Mouse (Mus musculus) ES-Bruce4 (cell line): ENCODE results near the gene Dmac2. TPM values are rescaled to one million over a fixed set of nuclear protein-coding genes. Genes with fewer than 3 reads are reported as not detected.

ENCODE experiments used
- H3K27ac ChIP-seq: 2 replicates; pipeline ENCODE4 v1.5.1; 2012; ENCODE audit warnings: low read length, inconsistent platforms; ENCODE audit not compliant: insufficient read depth
- H3K27me3 ChIP-seq: 2 replicates; pipeline ENCODE4 v1.6.1; 2012; ENCODE audit warnings: mild to moderate bottlenecking, low read length, inconsistent platforms; ENCODE audit not compliant: control insufficient read depth, poor library complexity, insufficient read depth, severe bottlenecking
- H3K36me3 ChIP-seq: 2 replicates; pipeline ENCODE4 v1.6.1; 2012; ENCODE audit warnings: inconsistent platforms, mild to moderate bottlenecking, low read length, moderate library complexity; ENCODE audit not compliant: control insufficient read depth, poor library complexity, insufficient read depth, severe bottlenecking
- H3K4me1 ChIP-seq: one replicate; pipeline ENCODE4 v1.8.1; 2011; ENCODE audit warnings: low read length; ENCODE audit not compliant: control insufficient read depth, insufficient read depth
- H3K4me3 ChIP-seq: 2 replicates; pipeline ENCODE4 v1.5.1; 2011; ENCODE audit warnings: low read depth, mild to moderate bottlenecking, low read length
- H3K9ac ChIP-seq: 2 replicates; pipeline ENCODE4 v1.6.1; 2012; ENCODE audit warnings: low read depth, mild to moderate bottlenecking, inconsistent platforms; ENCODE audit not compliant: poor library complexity, severe bottlenecking
- H3K9me3 ChIP-seq: replicated peaks from 2 replicates; pipeline ENCODE4 v1.6.1; 2012; ENCODE audit warnings: mild to moderate bottlenecking, low read length, inconsistent platforms; ENCODE audit not compliant: control insufficient read depth, poor library complexity, insufficient read depth, severe bottlenecking
- CTCF ChIP-seq: IDR thresholded peaks from one replicate; pipeline ENCODE4 v1.8.1; 2011; ENCODE audit warnings: low read depth, low read length
- EP300 ChIP-seq: IDR thresholded peaks from 2 replicates; pipeline ENCODE4 v1.6.1; 2011; ENCODE audit warnings: low read depth, low read length; ENCODE audit not compliant: insufficient read depth
- POLR2A ChIP-seq: IDR thresholded peaks from one replicate; pipeline ENCODE4 v1.8.1; 2011; ENCODE audit warnings: low read length; ENCODE audit not compliant: insufficient read depth
- polyA plus RNA-seq: library from polyadenylated mRNA; stranded (reverse); fragments of >200 nt; gene quantifications from 2 replicates; pipeline ENCODE4 v1.2.4, GENCODE M21; 2011; ENCODE audit warnings: low read depth; ENCODE audit not compliant: missing spikeins, insufficient read depth, insufficient read length

The Dmac2 gene
- polyA plus RNA-seq, 1 experiment: 33.4 TPM

DNA sequence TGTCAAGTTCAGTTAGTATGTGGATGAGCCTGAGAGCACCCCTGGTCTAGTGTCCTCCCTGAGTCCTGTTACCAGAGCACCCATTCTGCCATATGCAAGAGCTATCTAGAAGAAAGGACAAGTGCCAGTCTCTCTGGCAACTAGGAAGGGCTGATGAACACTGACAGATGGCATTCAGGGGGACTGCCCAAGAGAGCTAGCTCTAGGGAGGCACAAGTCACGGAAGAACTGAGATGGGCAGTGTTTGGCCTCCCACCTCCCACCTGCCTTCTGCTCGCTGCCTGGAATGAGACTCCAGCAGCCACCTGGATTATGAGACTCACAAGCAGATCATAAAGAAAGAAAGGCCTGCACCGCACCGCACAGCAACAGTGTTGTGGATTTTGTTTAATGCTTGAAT lies 20.5 kb downstream of the Dmac2 start:
- TF ChIP-seq CTCF (no peak), POLR2A (no peak), EP300 (no peak)
- H3K9me3 ChIP-seq: no peaks in the 10 kb centered on the region
- no peak overlapping the region for H3K4me3 ChIP-seq
- H3K4me1 ChIP-seq: peaks cover 2% of the 10 kb centered on the region
- no peak overlapping the region for H3K27ac ChIP-seq
- H3K36me3 ChIP-seq: no peaks in the 10 kb centered on the region
- H3K27me3 ChIP-seq: no peaks in the 10 kb centered on the region
- no peak overlapping the region for H3K9ac ChIP-seq

DNA sequence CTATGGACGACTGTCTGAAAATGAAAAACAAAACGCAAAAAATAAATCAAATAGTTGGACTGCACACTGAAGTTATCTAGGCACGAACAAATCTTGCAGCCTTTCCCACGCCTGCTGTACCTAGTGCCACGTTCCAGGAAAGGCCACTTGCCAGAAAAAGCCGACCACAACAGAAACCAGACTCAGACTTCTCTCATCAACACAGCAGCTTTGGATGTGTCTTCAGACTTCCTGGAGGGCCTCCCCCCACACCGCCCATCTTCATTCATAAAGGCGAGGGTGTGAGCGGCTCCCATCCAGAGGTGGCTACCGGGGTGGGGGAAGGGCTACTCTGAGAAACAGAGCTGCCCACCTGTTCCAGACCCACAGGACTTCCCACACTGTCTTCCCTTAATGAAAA lies 24.9 kb downstream of the Dmac2 start:
- no peak for TF ChIP-seq EP300
- TF ChIP-seq POLR2A: no peak
- no peak for TF ChIP-seq CTCF
- no peak overlapping the region for H3K4me3 ChIP-seq
- peaks cover 2% of the 10 kb centered on the region for H3K4me1 ChIP-seq
- H3K36me3 ChIP-seq: no peaks in the 10 kb centered on the region
- H3K27ac ChIP-seq: no peak overlapping the region
- H3K27me3 ChIP-seq: no peaks in the 10 kb centered on the region
- H3K9ac ChIP-seq: no peak overlapping the region
- no peaks in the 10 kb centered on the region for H3K9me3 ChIP-seq

GRCm38 (mm10) chr7:25644631-25645030 lies 25.4 kb downstream of the Dmac2 start:
- peaks cover 2% of the 10 kb centered on the region for H3K4me1 ChIP-seq
- H3K9ac ChIP-seq: no peak overlapping the region

DNA sequence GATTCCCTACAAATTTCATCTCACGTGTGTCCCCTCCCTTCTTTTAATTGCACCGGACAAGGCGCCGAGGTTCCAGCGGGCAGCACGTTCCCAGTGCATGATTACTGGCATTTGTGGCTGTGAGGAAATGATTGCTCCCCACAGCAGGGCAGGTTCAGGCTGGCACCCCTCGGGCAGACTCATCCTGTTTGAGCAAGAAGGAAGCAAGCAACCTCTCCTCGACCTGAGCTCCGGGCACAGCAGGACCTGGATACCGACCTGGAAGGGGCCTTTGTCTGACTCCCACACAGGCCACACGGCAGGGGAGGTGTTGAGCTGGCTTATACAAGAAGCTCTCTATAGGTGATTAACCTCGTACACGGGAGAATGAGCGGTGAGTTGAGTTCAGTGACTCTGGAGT lies 25.9 kb downstream of the Dmac2 start:
- H3K36me3 ChIP-seq: no peaks in the 10 kb centered on the region
- H3K4me1 ChIP-seq: peaks cover 2% of the 10 kb centered on the region
- H3K27me3 ChIP-seq: no peaks in the 10 kb centered on the region
- no peak overlapping the region for H3K9ac ChIP-seq
- H3K9me3 ChIP-seq: no peaks in the 10 kb centered on the region
- no peak for TF ChIP-seq POLR2A
- H3K27ac ChIP-seq: no peak overlapping the region
- no peak overlapping the region for H3K4me3 ChIP-seq

More at GRCm38 (mm10) chr7:25644631-25645030, 25.4 kb downstream of the Dmac2 start:
- Histone ChIP-seq H3K4me3 (no peak overlapping the region), H3K9me3 (no peaks in the 10 kb centered on the region), H3K36me3 (no peaks in the 10 kb centered on the region), H3K27me3 (no peaks in the 10 kb centered on the region), H3K27ac (no peak overlapping the region)
- TF ChIP-seq EP300 (no peak), POLR2A (no peak), CTCF (no peak)

GRCm38 (mm10) chr7:25647574-25648123 lies 28.4 kb downstream of the Dmac2 start:
- Histone ChIP-seq H3K4me3 (no peak overlapping the region), H3K27ac (no peak overlapping the region), H3K9me3 (no peaks in the 10 kb centered on the region), H3K9ac (no peak overlapping the region), H3K36me3 (no peaks in the 10 kb centered on the region), H3K4me1 (peaks cover 2% of the 10 kb centered on the region), H3K27me3 (no peaks in the 10 kb centered on the region)
- TF ChIP-seq CTCF (peak; percentile 62), POLR2A (no peak)

DNA sequence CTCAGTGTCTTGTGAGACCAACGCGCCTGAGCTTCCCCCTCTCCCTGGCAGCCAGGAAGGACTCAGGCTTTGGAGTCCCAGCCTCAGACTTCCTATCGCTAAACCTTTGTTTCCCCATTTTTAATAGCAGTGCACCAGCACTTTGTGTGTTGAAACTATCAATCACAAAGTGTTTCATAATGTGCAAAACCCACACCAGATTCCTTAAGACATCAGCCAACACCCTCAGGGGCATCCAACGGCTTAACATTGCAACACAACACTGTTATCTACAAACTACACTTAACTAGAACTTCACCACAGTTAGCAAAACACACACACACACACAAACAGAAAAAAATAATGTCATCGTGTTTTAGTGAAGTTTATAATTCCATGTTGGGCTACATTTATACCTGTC lies 30.6 kb downstream of the Dmac2 start:
- H3K9ac ChIP-seq: no peak overlapping the region
- no peaks in the 10 kb centered on the region for H3K9me3 ChIP-seq
- H3K27ac ChIP-seq: no peak overlapping the region
- H3K4me3 ChIP-seq: no peak overlapping the region
- H3K36me3 ChIP-seq: no peaks in the 10 kb centered on the region
- TF ChIP-seq EP300: no peak
- TF ChIP-seq POLR2A: no peak
- TF ChIP-seq CTCF: no peak
- H3K27me3 ChIP-seq: no peaks in the 10 kb centered on the region
- H3K4me1 ChIP-seq: no peaks in the 10 kb centered on the region
